Mouse (Mus musculus): Measurements from ENCODE around the gene Wrb.
A peak's percentile ranks its signal among the peaks of the same experiment; 100 is the strongest.

Wrb gene

DNA sequence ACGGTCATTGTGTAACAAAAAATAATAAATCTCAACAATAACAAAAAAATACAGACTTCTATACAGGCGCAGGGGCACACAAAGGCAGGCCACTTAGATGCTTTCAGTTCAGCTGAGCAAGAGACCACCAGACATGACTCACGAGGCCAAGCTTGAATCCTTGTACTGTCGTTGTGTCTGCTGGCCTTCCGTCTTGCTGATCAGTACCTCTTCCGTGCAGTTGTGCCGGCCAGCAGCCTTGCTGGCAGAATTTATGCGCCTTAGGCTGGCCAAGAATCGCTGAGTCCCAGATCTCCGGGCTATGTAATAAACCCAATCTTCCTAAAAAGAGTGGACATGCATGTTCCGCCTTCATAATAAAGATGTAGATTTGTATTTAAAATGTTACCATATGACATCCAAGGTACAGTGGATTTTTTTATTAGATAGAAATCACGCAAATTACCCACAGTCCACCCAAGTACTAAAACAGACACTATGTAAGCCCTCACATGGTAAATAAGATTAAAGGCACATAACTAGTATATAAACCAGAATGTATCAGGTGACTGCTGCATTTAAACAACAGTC, 13.4 kb downstream of the Wrb start:
- no peak for DNase-seq (ENCODE audit: extremely low read depth, low read depth)

DNA sequence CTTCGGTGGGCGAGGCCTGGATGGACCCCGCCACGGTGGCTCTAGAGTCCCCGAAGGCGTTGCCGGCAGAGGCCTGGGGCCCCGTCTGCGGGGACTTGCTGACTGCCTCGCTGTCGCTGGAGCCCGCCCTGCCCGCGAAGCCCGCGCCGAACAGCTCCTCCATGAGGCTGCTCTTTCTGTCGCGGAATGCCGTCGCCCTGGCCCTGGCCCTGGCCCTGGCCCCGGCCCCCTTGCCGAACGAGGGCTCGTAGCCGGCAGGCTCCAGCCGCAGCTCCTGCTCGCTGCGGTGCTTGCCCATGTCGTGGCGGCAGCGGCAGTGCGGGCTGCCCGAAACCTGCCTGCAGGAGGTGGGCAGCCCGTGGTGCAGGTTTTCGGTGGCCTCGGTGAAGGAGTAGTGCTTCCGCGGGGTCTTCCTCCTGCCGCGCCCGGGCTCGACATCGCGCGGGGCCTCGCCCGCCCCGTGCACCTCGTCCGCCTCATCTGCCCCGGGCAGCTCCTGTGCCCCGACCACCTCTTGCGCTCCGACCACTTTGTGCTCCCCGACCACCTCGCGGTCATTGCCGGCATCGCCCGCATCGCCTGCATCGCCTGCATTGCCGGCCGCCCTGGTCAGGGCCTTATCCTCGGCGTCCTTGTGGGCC, 14.0 kb downstream of the Wrb start:
- DNase-seq (ENCODE audit: extremely low read depth, low read depth), result no peak

DNA sequence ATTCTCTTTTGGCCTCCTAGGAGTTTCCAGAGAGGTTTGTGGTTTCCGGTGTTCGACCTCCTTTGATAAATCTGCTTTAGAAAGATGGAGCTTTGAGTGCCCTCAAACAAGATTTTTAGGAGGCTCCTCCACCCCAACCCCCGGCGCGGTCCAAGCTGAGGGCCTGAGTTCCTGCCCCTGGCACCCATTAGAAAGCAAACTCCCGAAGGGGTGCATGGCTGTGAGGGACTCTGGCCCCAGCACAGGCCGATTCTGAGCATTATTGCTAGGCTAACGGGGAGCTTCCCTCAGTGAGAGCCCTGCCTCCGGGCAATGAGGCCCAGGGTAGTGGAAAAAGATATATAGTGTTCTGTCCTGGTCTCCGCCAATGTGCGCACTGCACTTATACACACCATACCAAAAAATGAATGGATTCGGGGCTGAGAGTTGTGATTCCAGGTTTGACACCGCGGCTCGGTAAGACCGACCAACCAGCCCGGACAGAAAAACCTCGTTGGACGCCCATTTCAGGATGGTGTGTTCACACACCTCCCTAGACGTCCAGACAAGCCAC, 14.7 kb downstream of the Wrb start:
- no peak for DNase-seq (ENCODE audit: extremely low read depth, low read depth)

DNA sequence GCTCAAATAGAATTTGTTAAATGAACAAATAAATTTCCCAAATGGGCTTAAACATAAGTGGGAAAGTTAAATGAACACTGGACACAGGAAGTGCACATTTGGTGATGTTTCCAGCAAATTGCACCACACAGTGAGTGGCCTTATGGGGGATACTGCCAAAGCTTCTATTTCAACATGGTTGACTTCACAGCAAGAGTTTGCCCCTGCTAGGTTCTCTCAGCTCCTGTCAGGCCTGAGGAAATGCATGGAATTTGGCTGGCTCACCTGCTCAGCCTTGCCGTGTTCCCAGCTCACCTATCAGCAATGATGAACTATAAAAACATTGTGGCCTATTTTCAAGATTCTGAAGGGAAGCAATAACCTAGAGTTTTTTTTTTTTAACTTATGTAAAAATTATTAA, 15.7 kb downstream of the Wrb start:
- no peak for DNase-seq (ENCODE audit: extremely low read depth, low read depth)

DNA sequence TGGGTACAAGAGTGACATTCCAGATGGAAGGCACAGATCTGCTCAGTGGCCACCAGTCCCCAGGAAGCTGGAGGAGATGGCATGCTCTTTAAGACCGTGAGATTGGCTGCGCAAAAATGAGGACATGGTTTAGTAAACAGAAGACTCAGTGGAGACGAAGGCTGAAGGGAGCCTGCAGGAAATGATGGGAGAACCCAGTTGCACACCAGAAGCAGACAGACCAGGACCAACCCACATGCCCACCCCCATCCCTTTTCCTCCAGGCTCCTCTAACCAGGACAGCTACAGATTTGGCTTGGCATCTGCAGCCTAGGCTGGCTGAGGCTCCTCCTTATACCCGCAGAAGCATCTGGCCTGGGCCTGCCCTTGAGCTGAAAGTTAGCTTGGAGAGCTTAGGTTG, 16.1 kb downstream of the Wrb start:
- no peak for DNase-seq (ENCODE audit: extremely low read depth, low read depth)

DNA sequence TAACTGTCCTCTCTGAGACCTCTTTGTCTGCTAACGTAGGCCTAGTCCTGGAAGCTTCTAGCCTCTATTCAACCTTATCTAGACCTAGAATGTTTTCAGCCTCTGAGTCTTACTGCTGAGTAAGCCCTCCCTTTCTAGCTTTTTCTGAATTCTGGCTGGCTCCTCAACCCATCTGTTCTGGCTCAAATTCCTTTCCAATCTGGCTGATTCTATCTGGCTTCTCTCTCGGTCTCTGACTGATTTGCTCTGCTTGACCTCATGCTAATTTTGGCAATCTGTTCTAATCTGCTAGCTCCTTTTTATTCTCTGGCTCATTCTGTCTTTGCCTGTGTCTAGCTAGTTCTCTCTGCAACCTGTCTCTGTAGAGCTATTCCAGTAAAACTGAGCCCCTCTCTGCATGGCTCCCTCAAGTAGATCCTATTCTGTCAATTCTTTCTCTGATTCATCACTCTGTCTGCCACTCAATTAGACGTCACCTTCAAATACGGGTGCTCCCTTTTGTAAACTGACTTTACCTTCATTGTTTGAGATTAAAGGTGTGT, 20.6 kb downstream of the Wrb start:
- no peak for DNase-seq (ENCODE audit: extremely low read depth, low read depth)

DNA sequence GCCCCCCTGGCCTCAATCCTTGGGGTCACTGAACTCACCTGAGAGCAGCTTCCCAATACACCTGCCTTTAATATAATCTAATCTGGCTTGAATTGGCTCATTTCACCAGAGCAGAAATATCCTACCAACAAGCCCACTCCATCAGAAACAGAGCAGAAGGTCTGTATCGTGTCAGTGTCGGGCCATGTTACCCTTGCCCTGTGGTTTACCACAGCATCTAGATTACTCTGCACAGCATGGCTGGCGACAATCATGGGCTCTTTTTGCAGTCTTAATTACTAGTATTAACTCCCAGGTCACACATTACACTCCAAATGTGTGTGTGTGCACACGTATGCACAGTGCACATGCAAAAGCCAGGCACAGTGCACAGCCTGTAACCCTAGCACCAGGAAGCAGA, 23.6 kb downstream of the Wrb start:
- DNase-seq (ENCODE audit: extremely low read depth, low read depth), result no peak

DNA sequence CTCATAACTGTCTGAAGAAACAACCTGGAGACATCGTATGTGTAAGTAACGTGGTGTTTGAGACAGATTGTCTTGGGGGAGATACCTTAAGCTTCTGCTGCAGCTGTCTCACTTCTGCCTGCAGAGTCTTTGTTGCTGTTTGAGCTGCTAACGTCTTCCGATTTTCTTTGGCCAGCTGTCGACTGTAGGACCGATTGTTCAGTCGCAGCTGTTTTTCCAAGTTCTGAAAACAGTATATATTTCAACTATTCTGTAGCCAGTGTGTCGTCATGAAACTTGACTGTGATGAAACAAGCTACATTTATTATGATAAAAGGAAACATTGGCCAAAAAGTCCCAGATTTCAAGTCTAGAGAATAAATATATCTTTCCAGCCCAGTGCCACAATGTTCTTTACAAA, 28.4 kb downstream of the Wrb start:
- no peak for DNase-seq (ENCODE audit: extremely low read depth, low read depth)

DNA sequence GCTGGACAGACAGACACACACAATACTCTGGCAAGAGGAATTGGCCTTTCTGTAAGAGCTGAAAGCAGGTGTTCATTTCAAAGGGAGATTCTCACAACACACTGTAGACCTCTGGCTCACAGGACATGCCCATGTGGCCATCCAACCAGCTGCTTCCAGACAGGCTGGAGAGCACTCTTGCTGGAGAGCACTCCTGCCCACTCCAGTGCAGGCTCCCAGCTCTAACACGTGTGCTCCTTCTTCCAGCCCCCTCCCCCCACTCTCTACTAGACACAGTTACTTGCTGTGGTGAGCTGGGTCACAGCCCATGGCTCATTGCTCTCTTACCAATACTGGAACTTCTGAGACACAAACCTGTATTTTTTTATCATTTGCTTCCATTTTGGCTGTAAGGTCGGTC, 30.2 kb downstream of the Wrb start:
- DNase-seq (ENCODE audit: extremely low read depth, low read depth), result no peak

DNA sequence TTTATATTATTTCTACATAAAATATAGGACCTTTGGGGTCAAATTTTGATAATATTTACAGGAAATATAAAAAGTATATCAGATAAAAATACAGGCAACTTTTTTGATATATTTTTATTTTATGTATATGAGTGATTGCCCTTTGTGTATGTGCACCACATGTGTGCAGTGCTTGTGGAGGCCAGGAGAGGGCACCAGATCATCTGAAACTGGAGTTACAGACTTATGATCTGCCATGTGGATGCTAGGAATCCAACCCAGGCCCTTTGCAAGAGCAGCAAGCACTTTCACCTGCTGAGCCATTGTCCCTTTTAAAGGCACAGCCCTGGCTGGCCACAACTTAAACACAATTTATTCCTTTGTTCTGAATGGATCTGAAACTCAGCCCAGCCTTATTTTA, 33.9 kb downstream of the Wrb start:
- no peak for DNase-seq (ENCODE audit: extremely low read depth, low read depth)

DNA sequence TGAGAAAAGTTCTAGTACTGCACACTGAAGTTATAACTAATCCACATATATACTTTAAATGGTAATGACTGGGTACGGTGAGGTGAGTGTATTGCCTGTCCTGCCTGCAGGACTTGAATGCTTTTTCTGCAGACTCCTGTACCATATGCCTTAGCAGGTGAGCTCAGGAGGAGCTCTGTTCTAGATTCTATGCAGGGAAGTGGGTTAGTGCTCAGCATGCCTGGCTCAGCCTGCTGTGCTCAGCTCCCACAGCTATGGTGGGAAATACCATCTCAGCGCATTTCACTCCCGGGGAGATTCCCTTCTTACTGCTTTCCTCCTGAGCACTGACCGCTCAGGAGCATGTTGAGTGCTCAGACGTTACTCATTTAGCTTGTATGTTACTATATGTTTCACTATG, 42.4 kb downstream of the Wrb start:
- DNase-seq (ENCODE audit: extremely low read depth, low read depth), result no peak

DNA sequence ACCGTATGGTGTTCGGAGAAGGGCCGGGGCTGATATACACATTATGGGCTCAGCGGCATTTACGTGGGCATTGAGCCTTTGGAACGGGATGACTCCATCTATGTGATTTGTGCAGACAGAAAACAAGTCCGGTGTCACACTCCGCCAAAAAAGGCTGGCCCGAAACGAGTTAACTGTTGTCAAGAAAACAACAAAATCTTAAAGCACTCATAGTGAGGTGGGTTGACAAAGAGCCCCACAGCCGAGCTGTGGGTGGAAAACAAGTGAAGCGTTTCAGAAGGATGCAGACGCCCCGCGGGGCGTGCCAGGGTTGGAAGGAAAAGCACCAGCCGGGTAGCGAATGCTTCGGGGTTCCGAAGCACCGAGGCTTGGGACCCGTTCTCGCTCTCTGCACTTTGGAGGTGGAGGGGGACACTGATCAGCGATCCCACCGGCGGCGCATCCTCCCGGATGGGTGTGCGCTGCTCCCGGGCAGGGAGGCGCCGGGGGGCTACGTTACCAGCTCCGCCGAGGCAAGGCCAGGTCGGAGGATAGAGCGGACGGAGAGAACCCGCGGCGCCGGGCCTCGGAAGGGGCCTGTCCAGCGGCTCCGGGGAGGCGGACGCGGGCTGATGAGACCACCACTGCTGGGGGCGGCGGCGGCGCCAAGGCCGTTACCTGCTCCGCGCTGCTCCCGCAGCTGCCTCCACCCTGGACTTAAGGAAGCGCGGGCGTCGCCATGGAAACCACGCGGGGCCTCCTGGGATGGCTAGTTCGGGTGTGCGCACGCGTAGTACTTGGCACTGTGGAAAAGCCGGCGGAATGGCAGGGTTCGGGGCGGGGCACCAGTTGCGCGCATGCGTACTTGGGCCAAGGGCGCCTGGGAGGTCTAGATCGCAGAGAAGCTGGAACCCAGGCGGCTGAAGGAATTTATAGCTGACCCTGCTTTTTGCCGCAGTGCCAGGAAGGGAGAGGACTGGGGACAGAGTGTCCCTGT, 46.6 kb downstream of the Wrb start, which contains the start of gene Lca5l:
TSS of gene Lca5l (minus strand) at position 741 of the 976 bp plus-strand sequence.
- DNase-seq (ENCODE audit: extremely low read depth, low read depth), result peak; percentile 91

DNA sequence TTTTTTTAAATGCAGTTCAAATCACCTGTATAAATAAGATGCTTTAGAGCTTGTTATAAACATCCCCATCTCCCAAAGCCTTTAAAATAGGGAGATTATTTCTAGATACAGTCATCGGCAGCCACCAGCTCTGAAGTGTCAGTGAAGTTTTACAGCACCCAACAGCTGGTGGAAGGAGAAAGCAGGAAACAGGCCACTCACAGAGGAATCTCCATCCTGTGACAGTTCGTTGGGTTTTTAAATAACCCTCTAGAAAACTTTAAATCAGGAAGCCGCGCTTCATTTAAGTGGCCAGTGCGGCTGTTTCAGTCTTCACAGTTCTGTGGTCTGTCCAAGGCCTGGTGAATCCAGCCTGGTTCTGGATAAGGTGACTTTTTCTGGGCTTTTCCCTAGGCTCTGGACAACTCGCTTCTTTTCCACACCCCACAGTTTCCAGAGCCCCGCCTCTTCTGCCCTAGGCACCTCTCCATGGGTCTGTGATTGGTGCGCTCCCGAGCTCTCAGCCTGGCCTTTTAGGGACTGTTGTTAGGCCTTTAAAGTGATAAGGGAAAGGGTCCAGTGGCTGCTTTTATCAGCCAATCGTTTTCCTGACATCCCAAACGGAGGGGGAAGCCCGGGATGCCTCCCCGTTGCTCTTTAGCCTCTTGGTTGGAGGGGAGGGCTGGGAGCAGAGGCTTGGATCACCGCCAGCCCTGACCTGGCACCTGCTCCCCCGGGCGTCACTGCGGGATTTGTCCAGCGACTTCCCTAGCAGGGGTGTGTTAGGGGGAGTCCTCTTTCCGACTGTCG, 54.9 kb downstream of the Wrb start, which contains the start of gene Sh3bgr:
TSS of gene Sh3bgr (plus strand) at position 538 of the 789 bp plus-strand sequence.
- DNase-seq (ENCODE audit: extremely low read depth, low read depth), result no peak

DNA sequence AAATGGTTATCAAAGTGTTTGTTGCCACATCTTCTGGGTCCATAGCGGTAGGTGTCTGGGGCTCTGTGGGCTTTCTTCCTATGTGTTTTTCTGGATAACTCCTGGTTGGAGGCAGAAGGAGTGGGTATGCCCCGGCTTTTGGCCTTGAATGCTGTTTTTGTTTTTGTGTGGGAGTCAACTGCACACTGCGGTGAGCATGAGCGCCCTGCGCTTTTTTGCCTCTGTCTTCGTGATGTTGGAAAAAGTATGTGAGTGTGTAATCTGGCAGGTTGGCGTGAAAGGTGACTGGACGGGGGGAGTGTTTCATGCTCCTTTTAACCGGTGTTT, 55.5 kb downstream of the Wrb start:
- DNase-seq (ENCODE audit: extremely low read depth, low read depth), result no peak

DNA sequence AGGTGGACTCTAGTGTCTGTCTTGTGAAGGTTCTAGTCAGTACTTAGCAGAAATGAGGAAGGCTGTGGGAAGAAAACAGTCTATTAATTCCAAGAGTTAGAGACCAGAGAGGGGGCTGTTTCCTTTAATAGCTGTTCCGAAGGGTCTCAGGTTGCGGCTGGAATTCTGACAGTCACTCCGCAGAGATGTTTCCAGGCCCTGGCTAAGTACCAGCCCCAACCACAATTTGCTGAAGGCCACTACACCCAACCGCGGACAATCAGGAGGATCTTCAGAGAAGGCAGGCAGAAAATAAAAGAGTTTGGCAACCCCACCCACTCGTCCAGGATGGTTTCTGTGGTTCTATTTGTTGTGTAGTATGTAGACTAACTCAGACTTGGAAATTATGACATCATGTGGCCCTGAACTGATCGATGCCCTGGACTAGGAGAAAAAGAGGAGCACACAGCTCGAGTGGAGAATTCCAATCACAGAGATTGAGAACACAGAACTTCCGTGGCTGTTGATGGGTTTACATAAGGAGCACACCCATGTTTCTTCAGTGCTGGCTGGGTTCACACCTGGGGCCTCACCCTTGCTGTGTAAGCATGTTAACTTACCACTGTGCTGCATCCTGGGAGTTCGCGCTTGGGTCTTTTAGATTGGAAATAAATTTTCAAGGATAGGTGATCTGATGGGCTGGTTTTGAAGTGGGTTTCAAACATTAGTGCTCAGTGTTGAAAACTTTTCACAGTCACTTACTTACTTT, 56.5 kb downstream of the Wrb start:
- no peak for DNase-seq (ENCODE audit: extremely low read depth, low read depth)
